Mouse (Mus musculus): ENCODE data around the gene Pfn4. TPM values are rescaled to one million over a fixed set of nuclear protein-coding genes. Genes with fewer than 3 reads are reported as not detected.
"Not testable (repeated sequence)": the region's sequence is repeated elsewhere in the genome, so short reads cannot be mapped to it uniquely, and the experiment has no call there.

Pfn4 gene
- total and polyA plus RNA-seq, 2 experiments from 2014 or later = 9.2 to 21.3 TPM

- Histone ChIP-seq H3K4me1 (ENCODE audit: insufficient read depth) (no peaks in the 10 kb centered on the region), H3K27me3 (ENCODE audit: insufficient read depth, low read length) (no peaks in the 10 kb centered on the region), H3K27ac (ENCODE audit: low read depth, low read length) (no peak overlapping the region), H3K9me3 (ENCODE audit: low read length) (no peaks in the 10 kb centered on the region), H3K36me3 (ENCODE audit: insufficient read depth) (no peaks in the 10 kb centered on the region), H3K9ac (no peak overlapping the region), H3K4me3 (ENCODE audit: low read depth, low read length) (no peak overlapping the region), H3K4me2 (ENCODE audit: low read depth) (no peak overlapping the region)
- 94% methylated on average over 8 of the region's 8 CpGs for WGBS
- TF ChIP-seq CTCF (IDR thresholded peaks at IDR 0.05; ENCODE audit: low read depth) = no peak
- DNase-seq (no peak), ATAC-seq (no peak)
These were observed 6.2 kb downstream of the Pfn4 start for GRCm38 (mm10) chr12:4774895-4775587.

GRCm38 (mm10) chr12:4775588-4775949 is 6.7 kb downstream of the Pfn4 start:
- Histone ChIP-seq H3K9ac (no peak overlapping the region), H3K36me3 (ENCODE audit: insufficient read depth) (no peaks in the 10 kb centered on the region), H3K27me3 (ENCODE audit: insufficient read depth, low read length) (no peaks in the 10 kb centered on the region), H3K4me2 (ENCODE audit: low read depth) (no peak overlapping the region), H3K4me3 (ENCODE audit: low read depth, low read length) (no peak overlapping the region), H3K9me3 (ENCODE audit: low read length) (no peaks in the 10 kb centered on the region), H3K27ac (ENCODE audit: low read depth, low read length) (no peak overlapping the region), H3K4me1 (ENCODE audit: insufficient read depth) (no peaks in the 10 kb centered on the region)
- no peak for ATAC-seq
- no peak for DNase-seq
- 80% methylated on average over 9 of the region's 9 CpGs for whole genome bisulfite sequencing
- TF ChIP-seq CTCF (IDR thresholded peaks at IDR 0.05; ENCODE audit: low read depth) = no peak

- ATAC-seq (no peak), DNase-seq (no peak)
- no peak overlapping the region for H3K4me3 ChIP-seq (ENCODE audit: low read depth, low read length)
- H3K9ac ChIP-seq = no peak overlapping the region
- H3K36me3 ChIP-seq (ENCODE audit: insufficient read depth) = no peaks in the 10 kb centered on the region
- H3K4me1 ChIP-seq (ENCODE audit: insufficient read depth) = no peaks in the 10 kb centered on the region
- H3K27me3 ChIP-seq (ENCODE audit: insufficient read depth, low read length) = no peaks in the 10 kb centered on the region
- WGBS = 90% methylated on average over 6 of the region's 6 CpGs
- no peak for TF ChIP-seq CTCF (IDR thresholded peaks at IDR 0.05; ENCODE audit: low read depth)
- no peak overlapping the region for H3K4me2 ChIP-seq (ENCODE audit: low read depth)
- H3K9me3 ChIP-seq (ENCODE audit: low read length) = no peaks in the 10 kb centered on the region
- no peak overlapping the region for H3K27ac ChIP-seq (ENCODE audit: low read depth, low read length)
These were observed 8.9 kb downstream of the Pfn4 start for GRCm38 (mm10) chr12:4777734-4778133.

GRCm38 (mm10) chr12:4780245-4780644 is 11.4 kb downstream of the Pfn4 start:
- no peaks in the 10 kb centered on the region for H3K4me1 ChIP-seq (ENCODE audit: insufficient read depth)
- no peak for ATAC-seq
- 65% methylated on average over 2 of the region's 2 CpGs for WGBS

GRCm38 (mm10) chr12:4781270-4781669 is 12.4 kb downstream of the Pfn4 start:
- Histone ChIP-seq H3K27ac (ENCODE audit: low read depth, low read length) (no peak overlapping the region), H3K9ac (no peak overlapping the region), H3K4me2 (ENCODE audit: low read depth) (no peak overlapping the region), H3K27me3 (ENCODE audit: insufficient read depth, low read length) (no peaks in the 10 kb centered on the region), H3K9me3 (ENCODE audit: low read length) (no peaks in the 10 kb centered on the region), H3K4me1 (ENCODE audit: insufficient read depth) (no peaks in the 10 kb centered on the region), H3K4me3 (ENCODE audit: low read depth, low read length) (no peak overlapping the region), H3K36me3 (ENCODE audit: insufficient read depth) (no peaks in the 10 kb centered on the region)
- TF ChIP-seq CTCF (IDR thresholded peaks at IDR 0.05; ENCODE audit: low read depth) = no peak
- 86% methylated on average over 1 of the region's 1 CpGs for WGBS
- DNase-seq = no peak
- no peak for ATAC-seq

More at GRCm38 (mm10) chr12:4780245-4780644, 11.4 kb downstream of the Pfn4 start:
- H3K27me3 ChIP-seq (ENCODE audit: insufficient read depth, low read length) = no peaks in the 10 kb centered on the region
- no peak for TF ChIP-seq CTCF (IDR thresholded peaks at IDR 0.05; ENCODE audit: low read depth)
- no peak overlapping the region for H3K27ac ChIP-seq (ENCODE audit: low read depth, low read length)
- H3K4me2 ChIP-seq (ENCODE audit: low read depth) = no peak overlapping the region
- DNase-seq = no peak
- no peak overlapping the region for H3K4me3 ChIP-seq (ENCODE audit: low read depth, low read length)
- H3K9me3 ChIP-seq (ENCODE audit: low read length) = no peaks in the 10 kb centered on the region
- H3K36me3 ChIP-seq (ENCODE audit: insufficient read depth) = no peaks in the 10 kb centered on the region
- H3K9ac ChIP-seq = no peak overlapping the region

GRCm38 (mm10) chr12:4781725-4782404 is 13.0 kb downstream of the Pfn4 start:
- not testable (repeated sequence) for DNase-seq; H3K27ac ChIP-seq (ENCODE audit: low read depth, low read length); H3K27me3 ChIP-seq (ENCODE audit: insufficient read depth, low read length); H3K9ac ChIP-seq; H3K4me1 ChIP-seq (ENCODE audit: insufficient read depth); H3K36me3 ChIP-seq (ENCODE audit: insufficient read depth); H3K9me3 ChIP-seq (ENCODE audit: low read length); ATAC-seq; H3K4me3 ChIP-seq (ENCODE audit: low read depth, low read length); H3K4me2 ChIP-seq (ENCODE audit: low read depth)
- WGBS = 84% methylated on average over 9 of the region's 9 CpGs

- no peaks in the 10 kb centered on the region for H3K36me3 ChIP-seq (ENCODE audit: insufficient read depth)
- no peak overlapping the region for H3K4me3 ChIP-seq (ENCODE audit: low read depth, low read length)
- H3K9ac ChIP-seq = no peak overlapping the region
- no peaks in the 10 kb centered on the region for H3K27me3 ChIP-seq (ENCODE audit: insufficient read depth, low read length)
- no peaks in the 10 kb centered on the region for H3K4me1 ChIP-seq (ENCODE audit: insufficient read depth)
- H3K27ac ChIP-seq (ENCODE audit: low read depth, low read length) = no peak overlapping the region
- DNase-seq = no peak
- no peak overlapping the region for H3K4me2 ChIP-seq (ENCODE audit: low read depth)
- ATAC-seq = no peak
- WGBS = 58% methylated on average over 5 of the region's 5 CpGs
- no peak for TF ChIP-seq CTCF (IDR thresholded peaks at IDR 0.05; ENCODE audit: low read depth)
- H3K9me3 ChIP-seq (ENCODE audit: low read length) = no peaks in the 10 kb centered on the region
These were observed 14.8 kb downstream of the Pfn4 start for GRCm38 (mm10) chr12:4783598-4783997.

Data from forebrain, postnatal 0 days (tissue).